Mouse (Mus musculus) liver, postnatal 0 days (tissue): Measurements from ENCODE around the gene Tmod2.

Source experiments
- CTCF ChIP-seq: sonication (generic); IDR thresholded peaks from 2 replicates; pipeline ENCODE4 v1.5.1; 2016; ENCODE audit warnings: antibody characterized with exemption, low read depth
- EP300 ChIP-seq: IDR thresholded peaks from 2 replicates; pipeline ENCODE4 v1.6.1; 2016; ENCODE audit warnings: antibody characterized with exemption, low read depth, mild to moderate bottlenecking

GRCm38 (mm10) chr9:75633603-75634002 lies 22.5 kb upstream of the Tmod2 start:
- TF ChIP-seq CTCF (no peak), EP300 (no peak)
